Mouse (Mus musculus): ENCODE measurements around the gene Socs1. TPM values are rescaled to one million over a fixed set of nuclear protein-coding genes. Genes with fewer than 3 reads are reported as not detected.
A peak's percentile ranks its signal among the peaks of the same experiment; 100 is the strongest.

Socs1 gene
- total RNA-seq, 2 experiments from 2014 or later: 1.2 TPM; not detected in 1

GRCm38 (mm10) chr16:10788271-10788670 is 2.9 kb upstream of the Socs1 start, which contains the start of gene Tnp2:
Gene Tnp2, minus strand, starts transcription at chr16:10788660.
- no peak for ATAC-seq (replicated peaks; ENCODE audit: low FRiP score, poor library complexity, severe bottlenecking)

DNA sequence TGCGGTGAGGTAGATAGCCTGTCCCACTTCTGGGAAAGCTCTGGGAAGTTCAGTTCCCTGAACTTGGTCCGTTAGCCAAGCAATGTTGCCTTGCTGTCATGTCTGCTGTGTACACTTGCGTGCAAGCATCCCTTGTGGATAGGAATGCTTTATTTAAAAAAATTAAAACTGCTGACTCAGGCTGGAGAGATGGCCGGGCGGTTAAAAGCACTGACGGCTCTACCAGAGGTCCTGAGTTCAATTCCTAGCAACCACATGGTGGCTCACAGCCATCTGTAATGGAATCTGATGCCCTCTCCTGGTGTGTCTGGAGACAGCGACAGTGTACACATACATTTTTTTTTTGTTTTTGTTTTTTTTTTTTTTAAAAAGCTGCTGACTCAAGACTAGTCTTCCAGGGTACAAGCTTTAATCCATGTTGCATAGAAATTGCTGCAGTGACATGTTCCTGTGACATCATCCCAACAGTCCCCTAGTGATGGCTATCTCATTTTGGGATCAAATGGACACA is 2.3 kb upstream of the Socs1 start:
- no peak for ATAC-seq (replicated peaks; ENCODE audit: low FRiP score, poor library complexity, severe bottlenecking)

DNA sequence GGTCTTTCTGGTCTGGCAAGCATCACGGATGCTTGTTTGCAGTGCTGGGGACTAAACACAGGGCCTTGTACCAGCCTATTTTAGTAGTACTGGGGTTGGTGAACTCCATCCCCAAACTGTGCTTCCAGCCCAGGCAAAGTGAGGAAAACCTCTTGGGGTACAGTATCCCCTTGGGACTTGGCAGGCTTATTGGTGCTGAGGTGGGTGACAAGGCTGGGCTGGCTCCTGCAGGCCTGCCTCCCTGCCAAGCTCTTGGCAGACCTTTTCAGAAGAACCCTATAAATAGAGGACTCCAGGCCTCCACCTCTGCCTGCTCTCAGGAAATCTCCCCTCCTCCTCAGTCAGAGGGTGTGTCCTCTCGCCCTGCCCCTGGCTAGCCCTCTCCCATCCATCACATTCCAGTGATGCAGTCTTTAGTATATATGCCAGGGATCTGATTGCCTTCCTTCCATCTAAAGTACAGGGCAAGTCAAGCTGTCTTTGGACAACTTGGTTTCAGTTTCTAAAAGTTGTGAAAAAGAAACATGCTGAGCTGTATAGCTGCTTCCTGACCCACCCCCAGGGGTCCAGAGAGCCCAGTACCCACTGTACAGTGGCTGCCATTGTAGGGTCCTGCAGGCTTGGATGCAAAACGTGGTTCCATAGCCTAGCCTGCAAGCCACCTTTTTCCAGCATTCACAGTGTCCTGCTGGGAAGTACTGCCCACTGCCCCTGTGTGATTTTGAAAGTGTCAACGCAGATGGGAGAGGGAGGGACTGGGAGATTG is 1.6 kb upstream of the Socs1 start:
- ATAC-seq (replicated peaks; ENCODE audit: low FRiP score, poor library complexity, severe bottlenecking): no peak

GRCm38 (mm10) chr16:10786288-10786687 is 952 bp upstream of the Socs1 start:
- ATAC-seq (replicated peaks; ENCODE audit: low FRiP score, poor library complexity, severe bottlenecking): peak; percentile 77

DNA sequence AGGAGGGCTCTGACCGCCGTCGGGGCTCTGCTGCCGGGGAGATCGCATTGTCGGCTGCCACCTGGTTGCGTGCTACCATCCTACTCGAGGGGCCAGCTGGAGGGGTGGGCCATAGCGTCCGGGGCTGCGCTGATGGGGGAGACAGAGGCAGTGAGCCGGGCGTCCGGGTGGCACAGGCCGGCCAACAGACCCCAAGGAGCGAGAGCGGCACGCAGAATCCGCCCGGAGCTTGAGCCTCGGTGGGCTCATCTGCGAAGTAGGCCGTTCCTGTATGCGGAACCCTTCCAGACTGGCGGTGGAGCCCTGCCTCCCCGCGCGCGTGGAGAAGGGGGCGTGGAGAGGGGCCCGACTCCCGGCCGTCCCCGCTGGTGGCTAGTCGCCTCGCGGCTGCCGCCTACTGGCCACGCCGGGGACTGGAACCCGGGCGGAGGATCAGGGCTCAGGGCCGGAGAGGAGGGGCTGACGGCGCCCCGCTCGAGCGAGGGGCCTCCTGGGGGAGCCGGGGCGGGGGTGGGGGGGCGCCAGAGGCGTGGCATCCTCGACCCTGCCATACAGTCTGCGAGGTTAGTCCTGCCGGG is 454 bp downstream of the Socs1 start:
- peak; percentile 58 for ATAC-seq (replicated peaks; ENCODE audit: low FRiP score, poor library complexity, severe bottlenecking)

DNA sequence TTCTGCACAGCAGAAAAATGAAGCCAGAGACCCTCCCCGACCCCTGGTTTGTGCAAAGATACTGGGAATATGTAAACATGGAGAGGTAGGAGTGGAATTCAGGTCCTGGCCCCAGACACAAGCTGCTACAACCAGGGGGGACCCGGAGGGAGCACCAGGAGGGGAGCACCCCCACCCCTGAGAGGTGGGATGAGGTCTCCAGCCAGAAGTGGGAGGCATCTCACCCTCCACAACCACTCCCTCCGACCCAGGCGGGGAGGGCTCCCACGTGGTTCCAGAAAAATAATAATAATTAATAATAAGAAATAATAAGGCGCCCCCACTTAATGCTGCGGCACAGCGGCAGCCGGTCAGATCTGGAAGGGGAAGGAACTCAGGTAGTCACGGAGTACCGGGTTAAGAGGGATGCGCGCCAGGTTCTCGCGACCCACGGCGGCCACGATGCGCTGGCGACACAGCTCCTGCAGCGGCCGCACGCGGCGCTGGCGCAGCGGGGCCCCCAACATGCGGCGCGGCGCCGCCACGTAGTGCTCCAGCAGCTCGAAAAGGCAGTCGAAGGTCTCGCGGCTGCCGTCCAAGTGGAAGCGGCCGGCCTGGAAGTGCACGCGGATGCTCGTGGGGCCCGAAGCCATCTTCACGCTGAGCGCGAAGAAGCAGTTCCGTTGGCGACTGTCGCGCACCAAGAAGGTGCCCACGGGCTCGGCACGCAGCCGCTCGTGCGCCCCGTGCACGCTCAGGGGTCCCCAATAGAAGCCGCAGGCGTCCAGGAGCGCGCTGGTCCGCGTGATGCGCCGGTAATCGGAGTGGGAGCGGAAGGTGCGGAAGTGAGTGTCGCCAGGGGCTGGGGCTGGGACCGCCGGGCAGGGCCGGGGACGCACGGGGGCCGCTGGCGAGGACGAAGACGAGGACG is 1.2 kb downstream of the Socs1 start:
- no peak for ATAC-seq (replicated peaks; ENCODE audit: low FRiP score, poor library complexity, severe bottlenecking)

DNA sequence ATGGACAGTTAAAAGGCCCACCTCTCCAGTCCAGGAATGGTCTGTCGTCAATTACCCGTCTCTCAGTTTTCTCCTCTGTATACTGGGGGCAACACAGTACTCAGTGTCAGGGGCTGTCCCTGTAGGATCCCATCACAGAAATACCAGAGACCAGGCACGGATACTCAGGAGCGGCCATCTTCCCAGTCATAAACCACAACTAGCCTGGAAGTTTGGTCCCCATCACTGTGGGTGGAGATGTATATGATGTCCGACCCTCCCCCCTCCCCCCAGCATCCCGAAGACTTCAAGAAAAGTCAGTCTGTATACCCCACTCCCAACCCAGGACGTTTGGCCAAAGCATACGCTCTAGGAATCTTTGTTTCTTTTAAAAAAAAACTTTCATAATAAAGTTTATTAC is 1.9 kb downstream of the Socs1 start:
- no peak for ATAC-seq (replicated peaks; ENCODE audit: low FRiP score, poor library complexity, severe bottlenecking)

- no peak for ATAC-seq (replicated peaks; ENCODE audit: low FRiP score, poor library complexity, severe bottlenecking)
These were observed 2.2 kb downstream of the Socs1 start for GRCm38 (mm10) chr16:10783152-10783434.

GRCm38 (mm10) chr16:10782377-10783151 is 2.8 kb downstream of the Socs1 start:
- no peak for ATAC-seq (replicated peaks; ENCODE audit: low FRiP score, poor library complexity, severe bottlenecking)

- ATAC-seq (replicated peaks; ENCODE audit: low FRiP score, poor library complexity, severe bottlenecking): no peak
These were observed 3.4 kb downstream of the Socs1 start for GRCm38 (mm10) chr16:10781862-10782371.

DNA sequence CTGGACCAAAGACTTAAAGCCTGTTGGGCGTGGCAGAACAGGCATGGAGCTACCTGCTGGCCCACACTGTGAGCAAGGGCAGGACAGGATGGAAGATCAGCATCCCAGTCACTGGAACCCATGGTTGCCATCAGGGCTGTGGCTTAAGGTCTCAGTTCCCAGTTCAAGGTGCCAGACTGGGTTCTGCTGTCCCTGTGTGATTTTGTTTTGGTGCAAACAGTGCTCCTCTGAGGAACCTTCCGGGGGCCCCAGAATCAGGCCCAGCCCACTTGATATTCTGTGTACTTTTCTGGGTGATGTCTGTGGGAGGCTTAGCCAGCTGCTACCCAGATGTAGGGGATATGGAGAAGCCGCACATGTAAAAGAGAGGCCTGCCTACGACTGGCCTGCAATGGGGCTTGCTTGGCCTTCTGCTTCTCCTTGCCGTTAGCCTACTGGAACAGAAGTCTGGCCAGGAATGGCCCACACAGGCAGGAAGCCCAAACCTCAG is 4.7 kb downstream of the Socs1 start:
- no peak for ATAC-seq (replicated peaks; ENCODE audit: low FRiP score, poor library complexity, severe bottlenecking)

- no peak for ATAC-seq (replicated peaks; ENCODE audit: low FRiP score, poor library complexity, severe bottlenecking)
These were observed 7.7 kb downstream of the Socs1 start for GRCm38 (mm10) chr16:10777579-10778160.

DNA sequence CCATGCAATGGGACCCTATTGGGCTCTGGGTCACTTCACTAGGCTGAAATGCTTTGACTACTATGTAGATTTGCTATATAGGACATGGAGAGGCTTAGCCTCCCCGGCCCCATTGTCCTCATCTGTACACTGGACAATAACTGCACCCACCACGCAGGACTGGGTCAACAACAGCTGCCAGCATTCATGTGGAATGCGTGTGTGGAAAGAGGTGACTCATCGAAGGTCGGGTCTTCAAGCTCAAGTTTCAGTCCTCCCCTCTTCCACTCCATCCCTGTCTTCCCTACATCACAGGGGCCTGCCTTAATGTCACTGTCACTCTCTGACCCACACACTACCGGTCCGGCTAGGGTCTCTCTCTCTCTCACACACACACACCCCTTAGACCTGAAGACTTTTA is 9.0 kb downstream of the Socs1 start:
- no peak for ATAC-seq (replicated peaks; ENCODE audit: low FRiP score, poor library complexity, severe bottlenecking)

- ATAC-seq (replicated peaks; ENCODE audit: low FRiP score, poor library complexity, severe bottlenecking): no peak
These were observed 10.6 kb downstream of the Socs1 start for GRCm38 (mm10) chr16:10774726-10775125.

GRCm38 (mm10) chr16:10773543-10773942 is 11.8 kb downstream of the Socs1 start:
- no peak for ATAC-seq (replicated peaks; ENCODE audit: low FRiP score, poor library complexity, severe bottlenecking)

DNA sequence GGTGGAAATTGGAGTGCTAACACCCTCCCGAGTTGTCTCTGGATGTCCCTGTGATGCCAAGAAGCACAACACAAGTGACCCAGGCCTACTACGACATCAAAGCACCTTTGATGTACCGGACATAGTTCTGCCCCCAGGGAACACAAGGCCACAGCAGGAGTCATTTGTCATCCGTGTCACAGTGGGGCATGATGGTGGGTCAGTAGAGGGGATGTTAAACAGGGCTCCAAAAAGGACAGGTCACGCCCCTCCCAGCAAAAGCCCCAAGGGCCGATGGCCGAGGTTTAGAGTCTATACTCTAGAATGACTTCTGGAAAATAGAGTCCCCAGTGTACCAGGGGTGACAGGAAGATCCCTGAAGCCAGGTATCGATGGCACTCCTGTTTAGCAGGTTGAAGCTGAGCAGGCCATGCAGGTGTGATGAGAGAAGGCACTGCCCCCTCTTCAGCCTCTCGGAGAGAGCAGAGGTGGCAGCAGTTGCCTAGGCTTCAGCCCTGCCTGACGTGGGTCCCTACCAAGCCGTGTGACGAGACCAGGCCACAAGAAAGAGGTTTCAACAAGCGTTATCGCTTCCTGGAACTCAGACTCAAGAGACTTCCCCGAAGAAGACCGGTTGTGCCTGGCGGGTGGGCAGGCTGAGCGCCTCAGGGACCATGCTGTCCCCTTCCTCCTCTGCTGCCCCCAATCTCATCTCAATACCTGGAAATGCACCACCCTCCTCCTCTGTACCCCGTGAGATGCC is 13.4 kb downstream of the Socs1 start:
- ATAC-seq (replicated peaks; ENCODE audit: low FRiP score, poor library complexity, severe bottlenecking): no peak

DNA sequence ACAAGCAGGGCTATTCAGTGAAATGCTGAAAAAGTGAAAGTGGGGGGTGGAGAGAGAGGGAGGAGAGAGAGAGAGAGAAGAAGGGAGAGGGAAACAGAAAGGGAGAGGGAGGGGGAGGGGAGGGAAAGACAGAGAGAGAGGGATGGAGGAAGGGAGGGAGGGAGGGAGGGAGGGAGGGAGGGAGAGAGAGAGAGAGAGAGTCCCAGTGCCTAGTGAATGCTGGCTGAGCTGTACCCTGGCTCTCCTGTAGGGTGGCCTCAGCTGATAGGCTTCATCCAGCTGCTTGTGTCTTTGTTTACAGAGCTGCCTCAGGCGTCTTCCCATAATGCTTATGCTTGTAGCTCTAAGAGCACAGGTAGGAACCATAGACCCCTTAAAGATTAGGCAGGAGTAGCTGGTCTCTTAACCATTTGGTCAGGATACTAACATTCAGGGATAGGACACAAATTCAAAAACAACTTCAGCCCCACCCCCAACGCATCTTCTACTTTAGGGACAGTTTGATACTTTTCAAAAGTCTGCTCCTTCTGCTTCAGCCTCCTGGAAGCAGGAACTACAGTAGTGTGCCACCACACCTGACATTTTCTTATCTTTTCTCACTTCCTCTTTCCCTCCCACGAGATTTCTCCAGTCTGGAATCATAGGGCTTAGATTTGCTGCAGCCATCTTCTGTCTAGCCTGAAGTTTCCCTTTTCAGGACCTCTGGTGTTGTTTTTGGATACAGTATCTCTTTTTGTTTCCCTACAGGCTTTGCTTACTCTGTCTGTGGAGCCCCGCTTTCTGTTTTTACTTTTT is 14.6 kb downstream of the Socs1 start:
- no peak for ATAC-seq (replicated peaks; ENCODE audit: low FRiP score, poor library complexity, severe bottlenecking)

GRCm38 (mm10) chr16:10769661-10770060 is 15.7 kb downstream of the Socs1 start:
- ATAC-seq (replicated peaks; ENCODE audit: low FRiP score, poor library complexity, severe bottlenecking): no peak

All from erythroblast, adult 5-6 weeks (primary cell).